Mouse (Mus musculus): Measurements from ENCODE around the gene Akr1c18.
"Not testable (repeated sequence)": the region's sequence is repeated elsewhere in the genome, so short reads cannot be mapped to it uniquely, and the experiment has no call there.

- not testable (repeated sequence) for TF ChIP-seq ETS1 (conservative IDR thresholded peaks at IDR 0.05; ENCODE audit: low read depth, low read length); BHLHE40 (IDR thresholded peaks at IDR 0.05; ENCODE audit: low read depth, low read length); USF2 (conservative IDR thresholded peaks at IDR 0.05; ENCODE audit: low read depth, low read length); ZC3H11A (IDR thresholded peaks at IDR 0.05; ENCODE audit: low read depth, low read length); CTCF (conservative IDR thresholded peaks at IDR 0.05 in 1 of 2, IDR thresholded peaks at IDR 0.05 in 1 of 2; ENCODE audit: low read depth in 2 of 2, low read length in 2 of 2); POLR2A (IDR thresholded peaks at IDR 0.05; ENCODE audit: low read depth, low read length); IRF4 (IDR thresholded peaks at IDR 0.05; ENCODE audit: low read depth, low read length); EP300 (IDR thresholded peaks at IDR 0.05; ENCODE audit: low read length)
Measured at GRCm38 (mm10) chr13:4125846-4126245, 24.6 kb downstream of the Akr1c18 start.
